Mouse (Mus musculus) adrenal gland, postnatal 14 days (tissue): Measurements from ENCODE around the gene Smco2. TPM values are rescaled to one million over a fixed set of nuclear protein-coding genes. Genes with fewer than 3 reads are reported as not detected.
A peak's percentile ranks its signal among the peaks of the same experiment; 100 is the strongest.
"Not testable (repeated sequence)": the region's sequence is repeated elsewhere in the genome, so short reads cannot be mapped to it uniquely, and the experiment has no call there.

Source experiments
- DNase-seq: peaks from one replicate; pipeline ENCODE4 v3.0.0; 2021; ENCODE audit warnings: mixed read lengths
- total RNA-seq: library from RNA; stranded (reverse); gene quantifications from 2 replicates; pipeline ENCODE4 v1.2.3, GENCODE M21; 2021

The Smco2 gene
- total RNA-seq, 1 experiment from 2014 or later: not detected

GRCm38 (mm10) chr6:146857386-146857785, 7.5 kb downstream of the Smco2 start:
- no peak for DNase-seq

- DNase-seq: no peak
Measured at GRCm38 (mm10) chr6:146863154-146863553, 13.2 kb downstream of the Smco2 start.

- DNase-seq: not testable (repeated sequence)
Measured at GRCm38 (mm10) chr6:146864370-146864769, 14.5 kb downstream of the Smco2 start.

- DNase-seq: no peak
Measured at GRCm38 (mm10) chr6:146865701-146866100, 15.8 kb downstream of the Smco2 start.

- no peak for DNase-seq
Measured at GRCm38 (mm10) chr6:146871975-146872374, 22.1 kb downstream of the Smco2 start.

- no peak for DNase-seq
Measured at GRCm38 (mm10) chr6:146874415-146874814, 24.5 kb downstream of the Smco2 start.

GRCm38 (mm10) chr6:146876820-146877219, 26.9 kb downstream of the Smco2 start:
- no peak for DNase-seq

- no peak for DNase-seq
Measured at GRCm38 (mm10) chr6:146877425-146878045, 27.6 kb downstream of the Smco2 start.

GRCm38 (mm10) chr6:146878926-146879325, 29.0 kb downstream of the Smco2 start:
- DNase-seq: no peak

GRCm38 (mm10) chr6:146879856-146880255, 30.0 kb downstream of the Smco2 start:
- DNase-seq: no peak

GRCm38 (mm10) chr6:146880296-146880695, 30.4 kb downstream of the Smco2 start:
- DNase-seq: no peak

- no peak for DNase-seq
Measured at GRCm38 (mm10) chr6:146881896-146882770, 32.2 kb downstream of the Smco2 start.

GRCm38 (mm10) chr6:146883426-146883825, 33.5 kb downstream of the Smco2 start:
- DNase-seq: peak; percentile 33

- DNase-seq: no peak
Measured at GRCm38 (mm10) chr6:146884171-146884570, 34.3 kb downstream of the Smco2 start.

- peak; percentile 38 for DNase-seq
Measured at GRCm38 (mm10) chr6:146884851-146885250, 34.9 kb downstream of the Smco2 start.

- peak; percentile 98 for DNase-seq
Measured at GRCm38 (mm10) chr6:146887958-146888659, 38.2 kb downstream of the Smco2 start, which contains the start of gene Ppfibp1. Ppfibp1 (plus strand) TSS chr6:146888487.

- DNase-seq: no peak
Measured at GRCm38 (mm10) chr6:146888660-146889490, 39.0 kb downstream of the Smco2 start.

- DNase-seq: no peak
Measured at GRCm38 (mm10) chr6:146890215-146890614, 40.3 kb downstream of the Smco2 start.

GRCm38 (mm10) chr6:146890633-146891032, 40.7 kb downstream of the Smco2 start:
- peak; percentile 39 for DNase-seq

- DNase-seq: no peak
Measured at GRCm38 (mm10) chr6:146893890-146894289, 44.0 kb downstream of the Smco2 start.

- DNase-seq: no peak
Measured at GRCm38 (mm10) chr6:146898709-146899108, 48.8 kb downstream of the Smco2 start.

- DNase-seq: no peak
Measured at GRCm38 (mm10) chr6:146899647-146900046, 49.7 kb downstream of the Smco2 start.
